Mouse (Mus musculus): ENCODE measurements around the gene Zfp335.

GRCm38 (mm10) chr2:164960716-164961441 is 49.3 kb upstream of the Zfp335 start, which contains the start of gene Slc12a5:
- TF ChIP-seq POLR2A (IDR thresholded peaks at IDR 0.05; ENCODE audit: low read depth, low read length): no peak
- no peak for TF ChIP-seq CTCF (IDR thresholded peaks at IDR 0.05; ENCODE audit: borderline replicate concordance, insufficient read depth, low read length)

Measured in embryonic fibroblast, embryonic 13.5 days (primary cell).